Mouse (Mus musculus) B cell, adult 67 days (primary cell): Measurements from ENCODE around the gene Slc7a14. TPM values are rescaled to one million over a fixed set of nuclear protein-coding genes. Genes with fewer than 3 reads are reported as not detected.

ENCODE experiments used
- total RNA-seq, 2 experiments: library from RNA; stranded (reverse); gene quantifications; 4 replicates each; pipeline ENCODE4 v1.2.4; 2023

Slc7a14 gene
- under 1 TPM; 0.09 to 0.21 TPM for total RNA-seq

DNA sequence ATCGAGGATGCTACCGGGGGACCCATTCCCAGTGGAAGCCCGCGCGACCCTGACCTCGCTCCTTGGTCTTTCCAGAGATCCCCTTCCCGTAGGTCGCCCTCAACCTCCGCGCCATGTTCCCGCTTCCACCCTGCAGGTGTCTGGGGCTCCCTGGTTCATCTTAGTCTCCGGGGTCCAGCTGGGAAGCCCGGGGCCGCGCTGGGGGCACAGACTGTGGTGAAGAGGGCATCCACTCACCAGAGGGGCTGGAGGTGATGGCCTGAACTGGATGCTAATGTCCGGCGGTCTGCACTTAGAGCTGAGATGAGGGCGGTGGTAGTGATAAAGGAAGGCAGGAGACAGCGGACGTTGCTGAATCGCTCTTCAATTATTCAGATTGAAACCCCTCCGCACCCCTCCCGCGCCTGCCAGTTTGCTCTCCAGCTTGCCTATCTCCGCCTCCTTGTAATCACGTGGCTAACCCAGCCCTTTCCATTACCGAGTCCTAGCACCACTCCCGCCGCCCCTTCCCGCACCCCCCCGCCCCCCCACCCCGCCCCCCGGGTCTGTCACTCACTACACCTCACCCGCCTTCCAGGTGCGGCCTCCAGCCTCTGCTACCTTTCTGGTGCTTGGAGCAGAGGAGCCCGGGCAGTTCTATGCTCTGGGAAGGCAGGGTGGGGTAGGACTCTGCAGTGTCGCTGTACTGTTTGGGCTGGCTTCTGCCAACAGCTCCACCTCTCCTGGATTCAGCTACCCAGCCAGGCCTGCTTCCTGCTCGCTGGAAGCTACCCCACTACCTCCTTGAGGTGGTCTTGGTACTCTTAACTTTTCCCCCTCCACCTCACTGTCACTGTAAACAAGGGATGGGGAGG lies at the start of gene Slc7a14:
Slc7a14 (minus strand) TSS at position 445 of the 854 bp plus-strand sequence.

Other genes with a start within 250 kb of the Slc7a14 start
- 10 to 100 TPM; 63.3 to 73.6 TPM for gene Skil, start 215.3 kb downstream of the Slc7a14 start, total RNA-seq
- not detected for gene Cldn11, start 160.5 kb downstream of the Slc7a14 start, total RNA-seq